Mouse (Mus musculus) hindbrain, embryonic 16.5 days (tissue): ENCODE data around the gene Sox5. TPM values are rescaled to one million over a fixed set of nuclear protein-coding genes. Genes with fewer than 3 reads are reported as not detected.
A peak's percentile ranks its signal among the peaks of the same experiment; 100 is the strongest.

Experiments
- ATAC-seq: fragments of 200-750 bp; cut with Nextera tagmentation; 2 replicates; pipeline ENCODE4 v1.8.0; 2017; ENCODE audit warnings: moderate TSS enrichment, moderate library complexity
- H3K27ac ChIP-seq: fragments of 300-500 bp; sonication (generic); 2 replicates; pipeline ENCODE4 v1.5.1; 2014; ENCODE audit warnings: low read depth, mild to moderate bottlenecking, control low read depth, low read length, moderate library complexity
- H3K27me3 ChIP-seq: fragments of 300-500 bp; sonication (generic); replicated peaks from 2 replicates; pipeline ENCODE4 v1.6.1; 2014; ENCODE audit warnings: low read length; ENCODE audit not compliant: control insufficient read depth, insufficient read depth
- H3K36me3 ChIP-seq: fragments of 300-500 bp; sonication (generic); 2 replicates; pipeline ENCODE4 v1.6.1; 2014; ENCODE audit warnings: mild to moderate bottlenecking, low read length, moderate library complexity, mixed read lengths; ENCODE audit not compliant: control insufficient read depth, insufficient read depth
- H3K4me1 ChIP-seq: fragments of 300-500 bp; sonication (generic); 2 replicates; pipeline ENCODE4 v1.6.1; 2014; ENCODE audit warnings: low read depth, low read length; ENCODE audit not compliant: control insufficient read depth, insufficient read depth
- H3K4me2 ChIP-seq: fragments of 300-500 bp; sonication (generic); 2 replicates; pipeline ENCODE4 v1.6.1; 2014; ENCODE audit warnings: mild to moderate bottlenecking, low read length, control low read depth, moderate library complexity
- H3K4me3 ChIP-seq: fragments of 300-500 bp; sonication (generic); 2 replicates; pipeline ENCODE4 v1.5.1; 2014; ENCODE audit warnings: mild to moderate bottlenecking, low read length, control low read depth, moderate library complexity
- H3K9ac ChIP-seq: fragments of 300-500 bp; sonication (generic); 2 replicates; pipeline ENCODE4 v1.6.1; 2014; ENCODE audit warnings: low read depth, mild to moderate bottlenecking, control low read depth, low read length, moderate library complexity
- H3K9me3 ChIP-seq: fragments of 300-500 bp; sonication (generic); 2 replicates; pipeline ENCODE4 v1.6.1; 2014; ENCODE audit warnings: mild to moderate bottlenecking, low read length, moderate library complexity; ENCODE audit not compliant: control insufficient read depth
- WGBS: fragments of 180-500 bp; shearing (Covaris S2); extraction: QIAGEN DNeasy Blood & Tissue Kit; methylation state at CpG from one replicate; pipeline ENCODE4 v1.1.7; 2014; 5-methylcytosine and 5-hydroxymethylcytosine counted together
- polyA plus RNA-seq: library from polyadenylated mRNA; unstranded; fragments of >200 nt; fragmentation: Nextera tagmentation; extraction: Ambion mirVana; gene quantifications from 2 replicates; pipeline ENCODE4 v1.2.1, GENCODE M21; 2015

The Sox5 gene
- polyA plus RNA-seq, 1 experiment from 2014 or later, result 40.7 TPM

GRCm38 (mm10) chr6:144380641-144381040, 401.1 kb downstream of the Sox5 start:
- H3K4me1 ChIP-seq, result no peaks in the 10 kb centered on the region
- H3K4me2 ChIP-seq, result no peak overlapping the region
- ATAC-seq, result no peak
- no peak overlapping the region for H3K4me3 ChIP-seq
- WGBS, result 80% methylated on average over 6 of the region's 6 CpGs
- H3K9ac ChIP-seq, result no peak overlapping the region
- H3K9me3 ChIP-seq, result no peaks in the 10 kb centered on the region
- H3K27me3 ChIP-seq, result no peaks in the 10 kb centered on the region
- no peaks in the 10 kb centered on the region for H3K36me3 ChIP-seq
- H3K27ac ChIP-seq, result no peak overlapping the region

DNA sequence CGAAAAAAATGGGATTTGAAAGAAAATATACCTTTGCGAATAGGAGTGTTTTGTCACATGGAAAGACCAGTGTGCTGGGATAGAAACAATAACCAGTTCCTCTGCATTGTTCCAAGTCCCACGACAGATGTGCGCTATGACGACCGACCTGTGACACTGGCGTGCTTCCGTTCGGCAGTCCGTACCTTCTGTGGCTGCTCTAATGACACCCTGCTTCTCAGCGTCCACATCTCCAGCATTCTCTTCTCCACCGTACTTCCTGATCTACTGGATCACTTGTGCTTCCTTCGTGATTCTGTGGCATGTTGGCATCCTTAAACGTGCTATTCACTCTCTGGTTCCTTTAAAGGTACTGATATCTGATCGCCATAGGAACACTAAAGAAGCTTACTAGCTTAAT, 401.6 kb downstream of the Sox5 start:
- Histone ChIP-seq H3K4me2 (no peak overlapping the region), H3K27ac (no peak overlapping the region), H3K4me3 (no peak overlapping the region), H3K9ac (no peak overlapping the region), H3K36me3 (no peaks in the 10 kb centered on the region), H3K4me1 (no peaks in the 10 kb centered on the region), H3K9me3 (no peaks in the 10 kb centered on the region), H3K27me3 (no peaks in the 10 kb centered on the region)
- no peak for ATAC-seq
- WGBS, result 68% methylated on average over 15 of the region's 15 CpGs

- H3K4me1 ChIP-seq, result no peaks in the 10 kb centered on the region
- no peak overlapping the region for H3K27ac ChIP-seq
- no peak for ATAC-seq
- H3K9ac ChIP-seq, result no peak overlapping the region
- no peaks in the 10 kb centered on the region for H3K27me3 ChIP-seq
- no peak overlapping the region for H3K4me2 ChIP-seq
- WGBS, result 90% methylated on average over 11 of the region's 11 CpGs
- no peaks in the 10 kb centered on the region for H3K9me3 ChIP-seq
- no peaks in the 10 kb centered on the region for H3K36me3 ChIP-seq
- no peak overlapping the region for H3K4me3 ChIP-seq
Measured at GRCm38 (mm10) chr6:144374810-144375209, 407.0 kb downstream of the Sox5 start.

- Histone ChIP-seq H3K4me3 (no peak overlapping the region), H3K4me1 (peaks cover 2% of the 10 kb centered on the region; the same call in 1 of the 2 replicates), H3K4me2 (no peak overlapping the region), H3K36me3 (no peaks in the 10 kb centered on the region), H3K27ac (no peak overlapping the region), H3K9ac (no peak overlapping the region), H3K27me3 (no peaks in the 10 kb centered on the region), H3K9me3 (no peaks in the 10 kb centered on the region)
- ATAC-seq, result no peak
- 49% methylated on average over 10 of the region's 10 CpGs for WGBS
Measured at GRCm38 (mm10) chr6:144370699-144371098, 411.1 kb downstream of the Sox5 start.

GRCm38 (mm10) chr6:144367626-144368077, 414.1 kb downstream of the Sox5 start:
- ATAC-seq, result peak; percentile 88
- H3K9me3 ChIP-seq, result no peaks in the 10 kb centered on the region
- no peaks in the 10 kb centered on the region for H3K36me3 ChIP-seq
- no peaks in the 10 kb centered on the region for H3K27me3 ChIP-seq
- H3K9ac ChIP-seq, result no peak overlapping the region
- H3K27ac ChIP-seq, result no peak overlapping the region
- H3K4me2 ChIP-seq, result peak overlapping the region; percentile 18; the same call in 1 of the 2 replicates
- H3K4me1 ChIP-seq, result peaks cover 2% of the 10 kb centered on the region; the same call in 1 of the 2 replicates
- no peak overlapping the region for H3K4me3 ChIP-seq
- 52% methylated on average over 11 of the region's 11 CpGs for WGBS

GRCm38 (mm10) chr6:144361267-144362038, 420.3 kb downstream of the Sox5 start:
- Histone ChIP-seq H3K27me3 (no peaks in the 10 kb centered on the region; the same call in 1 of the 2 replicates), H3K9me3 (no peaks in the 10 kb centered on the region), H3K9ac (no peak overlapping the region), H3K36me3 (no peaks in the 10 kb centered on the region), H3K4me3 (no peak overlapping the region), H3K4me1 (no peaks in the 10 kb centered on the region), H3K27ac (no peak overlapping the region), H3K4me2 (no peak overlapping the region)
- 11% methylated on average over 5 of the region's 5 CpGs for WGBS
- no peak for ATAC-seq

DNA sequence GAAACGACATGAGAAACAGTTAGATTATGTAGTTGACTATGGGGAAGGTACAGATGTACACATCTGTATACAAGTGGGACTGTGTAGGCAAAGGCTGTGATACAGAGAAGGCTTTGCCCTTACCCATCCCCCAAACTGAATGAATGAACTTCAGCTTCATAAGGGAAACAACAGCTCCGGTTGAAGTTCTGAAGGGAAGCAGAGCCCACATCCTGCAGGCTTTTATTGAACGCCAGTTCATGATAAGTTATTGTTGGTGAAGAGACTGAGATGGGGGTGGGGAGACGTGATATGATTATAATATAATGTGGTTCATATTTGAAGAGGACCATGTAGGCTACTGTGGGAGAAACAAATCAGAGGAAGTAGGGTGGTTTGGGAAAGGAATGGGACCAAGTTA, 424.7 kb downstream of the Sox5 start:
- H3K36me3 ChIP-seq, result no peaks in the 10 kb centered on the region
- H3K4me3 ChIP-seq, result no peak overlapping the region
- no peak for ATAC-seq
- H3K27ac ChIP-seq, result no peak overlapping the region
- no peaks in the 10 kb centered on the region for H3K4me1 ChIP-seq
- 89% methylated on average over 4 of the region's 4 CpGs for WGBS
- H3K27me3 ChIP-seq, result no peaks in the 10 kb centered on the region; the same call in 1 of the 2 replicates
- H3K4me2 ChIP-seq, result no peak overlapping the region
- H3K9ac ChIP-seq, result no peak overlapping the region
- H3K9me3 ChIP-seq, result no peaks in the 10 kb centered on the region

DNA sequence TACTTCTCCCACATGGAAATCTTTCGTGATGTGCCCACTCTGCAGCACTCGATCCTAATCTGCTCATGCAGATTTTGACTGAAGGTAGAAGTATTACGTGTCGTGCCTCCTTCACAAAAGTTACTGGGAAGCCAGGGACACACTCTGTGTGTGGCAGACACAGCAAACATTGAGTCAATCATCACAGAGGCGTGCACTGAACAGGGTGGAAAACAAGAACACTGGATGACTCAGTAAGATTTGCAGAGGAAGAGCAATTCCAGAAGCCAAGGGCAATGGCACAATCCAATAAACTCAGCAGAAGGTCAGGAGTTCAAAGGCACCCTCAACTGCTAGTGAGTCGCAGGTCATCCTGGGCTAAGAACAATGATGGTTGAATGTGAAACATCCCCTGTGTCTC, 430.7 kb downstream of the Sox5 start:
- Histone ChIP-seq H3K4me1 (no peaks in the 10 kb centered on the region), H3K36me3 (no peaks in the 10 kb centered on the region), H3K4me3 (no peak overlapping the region), H3K27me3 (no peaks in the 10 kb centered on the region), H3K9me3 (no peaks in the 10 kb centered on the region), H3K4me2 (no peak overlapping the region), H3K27ac (no peak overlapping the region), H3K9ac (no peak overlapping the region)
- no peak for ATAC-seq
- 93% methylated on average over 6 of the region's 6 CpGs for WGBS

DNA sequence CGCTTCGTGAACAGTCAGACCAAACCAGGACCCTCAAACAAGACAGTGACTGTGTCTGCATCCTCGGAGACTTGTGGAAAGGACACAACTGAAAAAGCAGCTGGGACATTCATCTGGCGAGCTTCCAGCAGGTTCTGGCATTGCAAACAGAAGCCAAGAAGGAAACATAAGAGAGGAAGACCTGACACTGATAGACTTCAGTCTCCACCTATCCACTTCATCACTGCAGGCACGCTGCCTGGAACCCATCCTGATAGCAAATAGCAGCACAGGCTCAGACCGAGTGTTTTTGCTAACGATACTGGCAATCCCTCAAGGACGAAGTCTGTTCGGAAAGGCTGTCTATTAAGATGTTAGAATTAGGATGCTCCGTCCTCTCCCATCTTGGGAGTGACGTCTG, 438.4 kb downstream of the Sox5 start:
- no peaks in the 10 kb centered on the region for H3K36me3 ChIP-seq
- peak; percentile 52; the same call in 1 of the 2 replicates for ATAC-seq

More for the DNA sequence above, 438.4 kb downstream of the Sox5 start:
- no peak overlapping the region for H3K27ac ChIP-seq
- H3K27me3 ChIP-seq, result no peaks in the 10 kb centered on the region
- H3K9ac ChIP-seq, result no peak overlapping the region
- peaks cover 4% of the 10 kb centered on the region for H3K9me3 ChIP-seq
- WGBS, result 51% methylated on average over 11 of the region's 11 CpGs
- peak overlapping the region; percentile 8; the same call in 1 of the 2 replicates for H3K4me2 ChIP-seq
- H3K4me3 ChIP-seq, result no peak overlapping the region
- H3K4me1 ChIP-seq, result no peaks in the 10 kb centered on the region
